Mouse (Mus musculus): ENCODE data around the gene BC049352. TPM values are rescaled to one million over a fixed set of nuclear protein-coding genes. Genes with fewer than 3 reads are reported as not detected.

The BC049352 gene
- polyA plus RNA-seq, 1 experiment from 2014 or later = not detected

DNA sequence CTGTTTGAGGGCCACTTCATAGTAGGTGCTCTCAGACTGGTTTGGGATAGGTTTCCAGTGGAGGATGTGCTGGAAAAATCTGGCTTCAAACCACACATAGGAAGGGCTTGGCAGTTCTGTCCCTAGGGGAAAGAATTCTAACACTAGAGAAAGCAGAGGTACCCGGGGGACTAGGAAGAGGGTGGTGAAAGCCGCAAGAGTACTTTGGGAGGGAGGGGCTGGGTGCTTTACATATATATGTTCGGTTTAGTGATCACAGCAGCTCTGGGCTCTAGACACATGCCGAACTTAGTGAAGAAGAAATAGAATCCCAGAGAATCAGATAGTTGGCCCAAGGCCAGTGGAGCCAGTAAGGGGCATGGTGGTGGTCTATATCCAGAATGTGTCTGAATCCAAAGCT lies 85.3 kb downstream of the BC049352 start:
- peaks cover 0 to 6% of the 10 kb centered on the region in 2 experiments; a peak in 3 of 4 replicates for H3K4me1 ChIP-seq (ENCODE audit: control insufficient read depth in 2 of 2, insufficient read depth in 2 of 2, low read length in 2 of 2)
- H3K9ac ChIP-seq (ENCODE audit: low read length) = no peak overlapping the region
- no peak for ATAC-seq (ENCODE audit: insufficient number of reproducible peaks, insufficient read depth, low FRiP score, low read depth)
- H3K4me2 ChIP-seq (ENCODE audit: low read length) = no peak overlapping the region
- peaks cover 48% of the 10 kb centered on the region for H3K27me3 ChIP-seq (ENCODE audit: control insufficient read depth, insufficient read depth, low read length)
- 74% methylated on average over 4 of the region's 4 CpGs for WGBS
- H3K36me3 ChIP-seq (ENCODE audit: control insufficient read depth, insufficient read depth, low read length) = no peaks in the 10 kb centered on the region
- no peaks in the 10 kb centered on the region for H3K9me3 ChIP-seq (ENCODE audit: control insufficient read depth, low read length)
- no peak overlapping the region for H3K4me3 ChIP-seq (ENCODE audit: control insufficient read depth in 1 of 2, insufficient read depth in 1 of 2, low read depth in 1 of 2, low read length in 2 of 2)
- no peak overlapping the region for H3K27ac ChIP-seq (replicated peaks in 1 of 2; ENCODE audit: control insufficient read depth in 1 of 2, insufficient read depth in 1 of 2, low read depth in 2 of 2, low read length in 2 of 2)

DNA sequence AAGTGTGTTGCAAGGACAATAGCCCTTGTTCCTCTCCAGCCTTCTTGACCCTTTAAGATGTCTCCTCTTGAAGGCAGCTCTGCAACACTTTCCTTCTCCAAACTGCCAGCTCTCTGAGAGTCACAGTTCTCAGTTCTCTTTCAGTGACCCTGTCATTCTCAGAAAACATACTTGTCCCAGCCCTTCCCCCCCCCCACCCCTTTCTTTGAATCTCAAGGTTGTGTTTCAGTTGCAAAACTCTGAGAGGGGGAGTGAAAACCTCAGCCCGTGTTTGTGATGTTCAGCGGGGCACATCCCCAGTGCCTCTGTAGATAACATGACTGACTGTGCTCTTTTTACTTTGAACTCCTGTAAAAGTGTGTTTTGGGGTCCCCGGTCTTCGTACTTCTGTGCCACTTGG lies 86.3 kb downstream of the BC049352 start:
- 63% methylated on average over 4 of the region's 4 CpGs for whole genome bisulfite sequencing
- Histone ChIP-seq H3K4me1 (ENCODE audit: control insufficient read depth in 2 of 2, insufficient read depth in 2 of 2, low read length in 2 of 2) (peaks cover 0 to 6% of the 10 kb centered on the region in 2 experiments; a peak in 3 of 4 replicates), H3K27ac (replicated peaks in 1 of 2; ENCODE audit: control insufficient read depth in 1 of 2, insufficient read depth in 1 of 2, low read depth in 2 of 2, low read length in 2 of 2) (no peak overlapping the region), H3K27me3 (ENCODE audit: control insufficient read depth, insufficient read depth, low read length) (peaks cover 45% of the 10 kb centered on the region), H3K4me2 (ENCODE audit: low read length) (no peak overlapping the region), H3K9me3 (ENCODE audit: control insufficient read depth, low read length) (no peaks in the 10 kb centered on the region), H3K36me3 (ENCODE audit: control insufficient read depth, insufficient read depth, low read length) (no peaks in the 10 kb centered on the region), H3K9ac (ENCODE audit: low read length) (no peak overlapping the region), H3K4me3 (ENCODE audit: control insufficient read depth in 1 of 2, insufficient read depth in 1 of 2, low read depth in 1 of 2, low read length in 2 of 2) (no peak overlapping the region)
- no peak for ATAC-seq (ENCODE audit: insufficient number of reproducible peaks, insufficient read depth, low FRiP score, low read depth)

DNA sequence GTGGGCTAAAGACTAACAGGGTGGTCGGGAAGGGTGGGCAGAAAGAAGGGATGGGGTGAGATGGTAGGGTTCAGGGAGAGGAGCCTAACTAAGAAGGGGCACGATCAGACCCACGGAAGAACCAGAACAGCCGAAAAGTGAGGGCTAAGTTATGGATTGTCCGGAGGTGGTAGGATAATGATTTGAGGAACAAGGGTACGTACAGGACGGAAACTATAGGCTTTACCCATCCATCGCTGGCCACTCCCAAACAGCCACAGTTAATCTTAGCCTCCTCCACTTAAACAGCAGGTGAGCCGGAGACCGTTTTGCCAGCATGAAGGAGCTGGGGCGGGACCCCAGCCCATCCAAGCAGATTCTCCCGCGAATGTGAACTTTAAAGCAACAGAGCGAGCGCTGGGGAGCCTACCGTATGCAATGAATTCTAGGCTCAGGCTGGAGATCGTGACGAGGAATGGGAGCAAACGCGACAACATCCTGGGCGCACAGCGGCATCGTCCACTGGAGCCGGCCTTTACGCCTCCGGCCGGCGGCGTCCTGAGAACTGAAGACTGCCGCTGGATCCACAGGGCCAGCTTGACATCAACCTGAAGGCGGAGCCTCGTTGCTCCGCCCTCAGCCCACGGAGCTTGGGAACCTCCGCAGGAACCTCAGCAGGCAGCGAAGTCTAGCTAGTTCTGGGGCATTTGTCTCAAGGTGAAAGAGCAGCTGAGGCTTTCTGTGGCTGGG lies 87.0 kb downstream of the BC049352 start, which contains the start of gene Il10ra:
Il10ra (minus strand) TSS at position 553 of the 729 bp plus-strand sequence.
- peak within 1 kb of the TSS; percentile 62 for H3K4me2 ChIP-seq (ENCODE audit: low read length)
- no peak within 1 kb of the TSS for H3K27ac ChIP-seq (replicated peaks in 1 of 2; ENCODE audit: control insufficient read depth in 1 of 2, insufficient read depth in 1 of 2, low read depth in 2 of 2, low read length in 2 of 2)
- H3K36me3 ChIP-seq (ENCODE audit: control insufficient read depth, insufficient read depth, low read length) = no peaks in the 10 kb centered on the region
- no peak within 1 kb of the TSS for H3K9ac ChIP-seq (ENCODE audit: low read length)
- no peaks in the 10 kb centered on the region for H3K9me3 ChIP-seq (ENCODE audit: control insufficient read depth, low read length)
- H3K4me3 ChIP-seq (ENCODE audit: control insufficient read depth in 1 of 2, insufficient read depth in 1 of 2, low read depth in 1 of 2, low read length in 2 of 2) = peak within 1 kb of the TSS; percentile 19 to 29
- H3K4me1 ChIP-seq (ENCODE audit: control insufficient read depth in 2 of 2, insufficient read depth in 2 of 2, low read length in 2 of 2) = peaks cover 0 to 6% of the 10 kb centered on the region in 2 experiments; a peak in 3 of 4 replicates
- 8% methylated on average over 36 of the region's 36 CpGs for WGBS
- ATAC-seq (ENCODE audit: insufficient number of reproducible peaks, insufficient read depth, low FRiP score, low read depth) = no peak
- peaks cover 45% of the 10 kb centered on the region for H3K27me3 ChIP-seq (ENCODE audit: control insufficient read depth, insufficient read depth, low read length)

DNA sequence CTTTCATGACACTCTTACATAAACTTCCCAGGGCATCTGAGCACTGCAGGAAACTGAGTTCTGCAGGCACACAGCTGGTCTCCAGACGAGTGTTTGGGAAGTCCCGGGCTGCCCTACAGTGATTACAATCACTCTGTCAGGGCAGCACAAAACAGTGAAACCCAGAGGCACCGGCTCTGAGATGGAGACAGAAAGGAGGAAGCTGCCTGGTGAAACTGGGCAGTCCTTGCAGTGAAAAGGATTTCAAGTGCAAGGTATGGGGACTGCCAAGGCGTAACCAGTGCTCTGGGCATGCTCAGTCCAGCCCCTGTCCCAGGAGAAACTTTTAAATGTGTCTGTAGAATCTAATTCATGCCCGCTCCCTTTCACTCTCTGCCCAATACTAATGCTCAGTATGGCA lies 90.4 kb downstream of the BC049352 start:
- H3K4me1 ChIP-seq (ENCODE audit: control insufficient read depth in 2 of 2, insufficient read depth in 2 of 2, low read length in 2 of 2) = peaks cover 0 to 6% of the 10 kb centered on the region in 2 experiments; a peak in 2 of 4 replicates
- 40% methylated on average over 5 of the region's 5 CpGs for WGBS
- H3K9me3 ChIP-seq (ENCODE audit: control insufficient read depth, low read length) = no peaks in the 10 kb centered on the region
- ATAC-seq (ENCODE audit: insufficient number of reproducible peaks, insufficient read depth, low FRiP score, low read depth) = no peak
- H3K27ac ChIP-seq (replicated peaks in 1 of 2; ENCODE audit: control insufficient read depth in 1 of 2, insufficient read depth in 1 of 2, low read depth in 2 of 2, low read length in 2 of 2) = no peak overlapping the region
- H3K27me3 ChIP-seq (ENCODE audit: control insufficient read depth, insufficient read depth, low read length) = peaks cover 44% of the 10 kb centered on the region
- H3K36me3 ChIP-seq (ENCODE audit: control insufficient read depth, insufficient read depth, low read length) = no peaks in the 10 kb centered on the region
- H3K9ac ChIP-seq (ENCODE audit: low read length) = no peak overlapping the region
- H3K4me3 ChIP-seq (ENCODE audit: control insufficient read depth in 1 of 2, insufficient read depth in 1 of 2, low read depth in 1 of 2, low read length in 2 of 2) = no peak overlapping the region
- H3K4me2 ChIP-seq (ENCODE audit: low read length) = no peak overlapping the region

DNA sequence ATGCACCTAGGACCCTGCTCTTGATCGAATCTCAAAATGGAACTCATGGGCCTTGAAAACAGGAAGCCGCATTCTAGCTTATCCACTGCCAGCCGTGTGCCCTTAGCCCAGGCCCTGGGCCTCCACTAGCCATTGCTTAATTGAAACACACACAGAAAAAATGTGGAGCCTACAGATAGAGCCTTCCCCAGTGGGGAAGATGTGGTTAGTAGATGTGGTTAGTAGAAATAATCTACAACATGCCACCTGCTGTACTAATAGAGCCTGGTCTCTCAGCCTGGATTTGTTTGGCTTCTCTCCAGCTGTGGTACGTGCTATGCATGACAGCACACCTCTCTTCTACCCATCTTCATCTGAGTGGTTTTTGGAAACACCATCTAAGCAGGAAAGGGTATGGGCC lies 92.4 kb downstream of the BC049352 start:
- no peaks in the 10 kb centered on the region for H3K36me3 ChIP-seq (ENCODE audit: control insufficient read depth, insufficient read depth, low read length)
- no peaks in the 10 kb centered on the region for H3K4me1 ChIP-seq (ENCODE audit: control insufficient read depth in 2 of 2, insufficient read depth in 2 of 2, low read length in 2 of 2)
- H3K9ac ChIP-seq (ENCODE audit: low read length) = no peak overlapping the region
- no peak for ATAC-seq (ENCODE audit: insufficient number of reproducible peaks, insufficient read depth, low FRiP score, low read depth)
- 68% methylated on average over 4 of the region's 4 CpGs for WGBS
- no peak overlapping the region for H3K4me2 ChIP-seq (ENCODE audit: low read length)
- H3K9me3 ChIP-seq (ENCODE audit: control insufficient read depth, low read length) = no peaks in the 10 kb centered on the region
- H3K27ac ChIP-seq (replicated peaks in 1 of 2; ENCODE audit: control insufficient read depth in 1 of 2, insufficient read depth in 1 of 2, low read depth in 2 of 2, low read length in 2 of 2) = no peak overlapping the region
- peaks cover 24% of the 10 kb centered on the region for H3K27me3 ChIP-seq (ENCODE audit: control insufficient read depth, insufficient read depth, low read length)
- H3K4me3 ChIP-seq (ENCODE audit: control insufficient read depth in 1 of 2, insufficient read depth in 1 of 2, low read depth in 1 of 2, low read length in 2 of 2) = no peak overlapping the region

DNA sequence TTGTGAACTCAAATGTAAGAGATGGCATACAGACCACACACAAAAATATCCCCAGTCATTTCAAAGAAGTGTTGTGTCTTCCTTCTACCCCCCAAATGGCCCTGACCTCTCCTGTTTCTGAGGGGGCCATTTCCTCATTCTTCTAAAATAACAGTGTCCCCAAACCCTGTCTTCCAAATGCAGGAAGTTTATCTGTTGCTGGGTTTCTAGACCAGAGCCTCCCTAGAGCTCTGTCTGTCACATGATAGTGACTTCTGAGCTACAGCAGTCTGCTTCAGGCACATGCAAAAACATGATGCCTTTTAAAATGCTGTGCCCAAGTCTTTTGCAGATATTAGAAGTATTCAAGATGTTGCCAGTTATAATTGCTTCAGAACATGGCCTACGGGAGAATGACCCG lies 92.8 kb downstream of the BC049352 start:
- no peak overlapping the region for H3K9ac ChIP-seq (ENCODE audit: low read length)
- H3K27ac ChIP-seq (replicated peaks in 1 of 2; ENCODE audit: control insufficient read depth in 1 of 2, insufficient read depth in 1 of 2, low read depth in 2 of 2, low read length in 2 of 2) = no peak overlapping the region
- H3K4me2 ChIP-seq (ENCODE audit: low read length) = no peak overlapping the region
- H3K27me3 ChIP-seq (ENCODE audit: control insufficient read depth, insufficient read depth, low read length) = peaks cover 20% of the 10 kb centered on the region
- H3K4me1 ChIP-seq (ENCODE audit: control insufficient read depth in 2 of 2, insufficient read depth in 2 of 2, low read length in 2 of 2) = no peaks in the 10 kb centered on the region
- 81% methylated on average over 2 of the region's 2 CpGs for WGBS
- no peak overlapping the region for H3K4me3 ChIP-seq (ENCODE audit: control insufficient read depth in 1 of 2, insufficient read depth in 1 of 2, low read depth in 1 of 2, low read length in 2 of 2)
- H3K36me3 ChIP-seq (ENCODE audit: control insufficient read depth, insufficient read depth, low read length) = no peaks in the 10 kb centered on the region
- no peak for ATAC-seq (ENCODE audit: insufficient number of reproducible peaks, insufficient read depth, low FRiP score, low read depth)
- no peaks in the 10 kb centered on the region for H3K9me3 ChIP-seq (ENCODE audit: control insufficient read depth, low read length)

DNA sequence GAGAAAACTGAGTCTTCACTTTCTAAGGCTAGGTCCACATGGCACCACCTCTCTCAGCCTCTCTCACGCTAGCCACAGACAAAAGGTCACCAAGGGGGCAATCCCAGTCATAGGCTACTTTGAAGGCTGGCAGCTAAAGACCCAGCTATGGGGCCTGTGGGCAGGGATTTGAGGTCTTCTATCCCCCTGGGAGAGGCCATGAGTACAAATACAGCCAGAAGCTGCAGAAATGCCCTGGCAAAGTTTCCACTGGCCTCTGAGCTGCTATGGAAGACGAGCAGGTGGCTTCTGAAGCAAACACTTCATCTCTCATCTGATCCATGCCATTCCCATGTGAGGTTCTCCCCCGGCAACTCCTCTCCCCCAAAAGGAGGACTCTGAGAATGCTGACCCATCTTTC lies 98.3 kb downstream of the BC049352 start:
- H3K27ac ChIP-seq (replicated peaks in 1 of 2; ENCODE audit: control insufficient read depth in 1 of 2, insufficient read depth in 1 of 2, low read depth in 2 of 2, low read length in 2 of 2) = no peak overlapping the region
- H3K4me3 ChIP-seq (ENCODE audit: control insufficient read depth in 1 of 2, insufficient read depth in 1 of 2, low read depth in 1 of 2, low read length in 2 of 2) = no peak overlapping the region
- H3K4me1 ChIP-seq (ENCODE audit: control insufficient read depth in 2 of 2, insufficient read depth in 2 of 2, low read length in 2 of 2) = no peaks in the 10 kb centered on the region
- no peaks in the 10 kb centered on the region for H3K9me3 ChIP-seq (ENCODE audit: control insufficient read depth, low read length)
- 63% methylated on average over 3 of the region's 3 CpGs for WGBS
- ATAC-seq (ENCODE audit: insufficient number of reproducible peaks, insufficient read depth, low FRiP score, low read depth) = no peak
- H3K27me3 ChIP-seq (ENCODE audit: control insufficient read depth, insufficient read depth, low read length) = no peaks in the 10 kb centered on the region
- H3K9ac ChIP-seq (ENCODE audit: low read length) = no peak overlapping the region
- no peak overlapping the region for H3K4me2 ChIP-seq (ENCODE audit: low read length)
- H3K36me3 ChIP-seq (ENCODE audit: control insufficient read depth, insufficient read depth, low read length) = no peaks in the 10 kb centered on the region

DNA sequence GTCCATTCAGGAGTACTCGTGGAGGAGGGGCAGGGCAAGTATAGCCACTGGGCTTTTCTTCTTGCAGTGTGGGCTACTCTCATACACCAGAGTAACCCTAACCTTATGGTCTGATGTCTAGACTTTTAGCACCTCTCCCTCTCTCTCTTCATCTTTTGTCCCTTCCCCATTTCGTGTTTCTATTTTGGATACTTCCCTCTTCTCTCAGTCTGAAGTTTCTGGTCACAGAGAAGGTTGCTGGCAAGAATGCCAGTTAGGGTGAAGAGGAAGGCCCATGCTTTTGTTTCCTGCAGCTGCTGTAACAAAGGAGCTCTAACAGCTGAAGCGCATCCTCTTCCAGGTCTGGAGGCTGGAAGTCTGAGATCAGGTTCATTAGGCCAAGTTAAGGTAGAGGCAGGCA lies 99.1 kb downstream of the BC049352 start:
- H3K4me2 ChIP-seq (ENCODE audit: low read length) = no peak overlapping the region
- no peaks in the 10 kb centered on the region for H3K36me3 ChIP-seq (ENCODE audit: control insufficient read depth, insufficient read depth, low read length)
- H3K9me3 ChIP-seq (ENCODE audit: control insufficient read depth, low read length) = no peaks in the 10 kb centered on the region
- no peaks in the 10 kb centered on the region for H3K4me1 ChIP-seq (ENCODE audit: control insufficient read depth in 2 of 2, insufficient read depth in 2 of 2, low read length in 2 of 2)
- H3K4me3 ChIP-seq (ENCODE audit: control insufficient read depth in 1 of 2, insufficient read depth in 1 of 2, low read depth in 1 of 2, low read length in 2 of 2) = no peak overlapping the region
- H3K9ac ChIP-seq (ENCODE audit: low read length) = no peak overlapping the region
- ATAC-seq (ENCODE audit: insufficient number of reproducible peaks, insufficient read depth, low FRiP score, low read depth) = no peak
- H3K27ac ChIP-seq (replicated peaks in 1 of 2; ENCODE audit: control insufficient read depth in 1 of 2, insufficient read depth in 1 of 2, low read depth in 2 of 2, low read length in 2 of 2) = no peak overlapping the region
- H3K27me3 ChIP-seq (ENCODE audit: control insufficient read depth, insufficient read depth, low read length) = no peaks in the 10 kb centered on the region
- WGBS = 74% methylated on average over 3 of the region's 3 CpGs

All from heart, embryonic 14.5 days (tissue).